Mouse (Mus musculus) heart, postnatal 4 days (tissue): ENCODE results near the gene Olfr1135. TPM values are rescaled to one million over a fixed set of nuclear protein-coding genes. Genes with fewer than 3 reads are reported as not detected.

Experiments used
- DNase-seq: peaks from one replicate; pipeline ENCODE4 v3.0.0; 2021
- total RNA-seq, 2 experiments: library from RNA; stranded (reverse); gene quantifications; 2 replicates each; pipeline ENCODE4 v1.2.3; 2021

The Olfr1135 gene
- not detected for total RNA-seq

- DNase-seq: no peak
Measured at GRCm38 (mm10) chr2:87673564-87673963, at the start of gene Olfr1135. Gene Olfr1135 (minus strand): TSS chr2:87673664.

- DNase-seq: no peak
Measured at GRCm38 (mm10) chr2:87713079-87713478, 39.6 kb upstream of the Olfr1135 start, which contains the start of gene Olfr1137. Gene Olfr1137 (minus strand): TSS chr2:87713179.

GRCm38 (mm10) chr2:87693847-87694246 is 20.4 kb upstream of the Olfr1135 start, which contains the start of gene Olfr1136:
Gene Olfr1136 (minus strand): TSS chr2:87693947.
- no peak for DNase-seq

- no peak for DNase-seq
Measured at GRCm38 (mm10) chr2:87658360-87658759, 15.1 kb downstream of the Olfr1135 start, which contains the start of gene Olfr1134. Gene Olfr1134 (minus strand): TSS chr2:87658460.

GRCm38 (mm10) chr2:87647274-87647673 is 26.2 kb downstream of the Olfr1135 start, which contains the start of gene Olfr1133:
Gene Olfr1133 (minus strand): TSS chr2:87647374.
- no peak for DNase-seq

- no peak for DNase-seq
Measured at GRCm38 (mm10) chr2:87642441-87642840, 31.0 kb downstream of the Olfr1135 start.

GRCm38 (mm10) chr2:87637435-87637834 is 36.0 kb downstream of the Olfr1135 start, which contains the start of gene Olfr1132:
Gene Olfr1132 (minus strand): TSS chr2:87637535.
- DNase-seq: no peak

GRCm38 (mm10) chr2:87626804-87627203 is 46.7 kb downstream of the Olfr1135 start, which contains the start of gene Olfr1131:
Gene Olfr1131 (plus strand): TSS chr2:87627104.
- no peak for DNase-seq

Other genes with a start within 250 kb of the Olfr1135 start
- gene Olfr1124, start 243.4 kb downstream of the Olfr1135 start, total RNA-seq: not detected
- gene Olfr1126, start 219.7 kb downstream of the Olfr1135 start, total RNA-seq: not detected
- not detected for gene Pramel7, start 176.6 kb downstream of the Olfr1135 start, total RNA-seq
- gene Pramel6, start 167.1 kb downstream of the Olfr1135 start, total RNA-seq: not detected
- gene Olfr153, start 141.9 kb downstream of the Olfr1135 start, total RNA-seq: not detected
- not detected for gene Olfr1128, start 128.1 kb downstream of the Olfr1135 start, total RNA-seq
- not detected for gene Olfr1129, start 99.8 kb downstream of the Olfr1135 start, total RNA-seq
- gene Olfr1130, start 67.5 kb downstream of the Olfr1135 start, total RNA-seq: not detected
- gene Olfr1131, start 46.6 kb downstream of the Olfr1135 start, total RNA-seq: not detected
- not detected for gene Olfr1132, start 36.1 kb downstream of the Olfr1135 start, total RNA-seq
- not detected for gene Olfr1133, start 26.3 kb downstream of the Olfr1135 start, total RNA-seq
- not detected for gene Olfr1134, start 15.2 kb downstream of the Olfr1135 start, total RNA-seq
- not detected for gene Olfr1136, start 20.3 kb upstream of the Olfr1135 start, total RNA-seq
- gene Olfr1137, start 39.5 kb upstream of the Olfr1135 start, total RNA-seq: not detected
- not detected for gene Olfr1138, start 66.3 kb upstream of the Olfr1135 start, total RNA-seq
- not detected for gene Olfr1140, start 70.1 kb upstream of the Olfr1135 start, total RNA-seq
- not detected for gene Olfr1141, start 80.3 kb upstream of the Olfr1135 start, total RNA-seq
- gene Olfr152, start 105.8 kb upstream of the Olfr1135 start, total RNA-seq: not detected
- gene Olfr1143, start 126.9 kb upstream of the Olfr1135 start, total RNA-seq: not detected
- gene Olfr1145, start 136.2 kb upstream of the Olfr1135 start, total RNA-seq: not detected
- not detected for gene Olfr1148, start 156.9 kb upstream of the Olfr1135 start, total RNA-seq
- not detected for gene Olfr1150-ps1, start 170.3 kb upstream of the Olfr1135 start, total RNA-seq
- not detected for gene Olfr1151, start 182.2 kb upstream of the Olfr1135 start, total RNA-seq
- not detected for gene Olfr1152, start 192.8 kb upstream of the Olfr1135 start, total RNA-seq
- gene Olfr1153, start 221.3 kb upstream of the Olfr1135 start, total RNA-seq: not detected
- gene Olfr1154, start 231.5 kb upstream of the Olfr1135 start, total RNA-seq: not detected